Mouse (Mus musculus) testis, adult 2 months (tissue): ENCODE data around the gene Tmem91. TPM values are rescaled to one million over a fixed set of nuclear protein-coding genes. Genes with fewer than 3 reads are reported as not detected.
"Not testable (repeated sequence)": the region's sequence is repeated elsewhere in the genome, so short reads cannot be mapped to it uniquely, and the experiment has no call there.

Experiments
- H3K27ac ChIP-seq: fragments of 200-500 bp; 2 replicates; pipeline ENCODE4 v1.5.1; 2012; ENCODE audit warnings: low read depth, low read length; ENCODE audit not compliant: control insufficient read depth, insufficient read depth
- H3K27me3 ChIP-seq: fragments of 200-500 bp; 2 replicates; pipeline ENCODE4 v1.6.1; 2012; ENCODE audit warnings: mild to moderate bottlenecking, low read length, moderate library complexity; ENCODE audit not compliant: control insufficient read depth, insufficient read depth
- H3K36me3 ChIP-seq: fragments of 200-500 bp; 2 replicates; pipeline ENCODE4 v1.6.1; 2012; ENCODE audit warnings: mild to moderate bottlenecking, low read length; ENCODE audit not compliant: control insufficient read depth, insufficient read depth
- H3K4me1 ChIP-seq: fragments of 200-500 bp; 2 replicates; pipeline ENCODE4 v1.6.1; 2012; ENCODE audit warnings: low read length; ENCODE audit not compliant: control insufficient read depth, insufficient read depth
- H3K4me3 ChIP-seq: fragments of 200-500 bp; 2 replicates; pipeline ENCODE4 v1.5.1; 2012; ENCODE audit warnings: low read depth, mild to moderate bottlenecking, low read length, moderate library complexity, mixed read lengths; ENCODE audit not compliant: control insufficient read depth
- CTCF ChIP-seq: fragments of 200-500 bp; IDR thresholded peaks from 2 replicates; pipeline ENCODE4 v1.5.1; 2012; ENCODE audit warnings: low read depth, mild to moderate bottlenecking, inconsistent platforms, low read length, moderate library complexity; ENCODE audit not compliant: control insufficient read depth, insufficient read depth, insufficient replicate concordance
- POLR2A ChIP-seq: fragments of 200-500 bp; IDR thresholded peaks from 2 replicates; pipeline ENCODE4 v1.6.1; 2012; ENCODE audit warnings: low read depth, mild to moderate bottlenecking, inconsistent platforms, low read length, moderate library complexity; ENCODE audit not compliant: control insufficient read depth
- polyA plus RNA-seq: library from polyadenylated mRNA; depleted of rRNA; stranded (reverse); fragments of >200 nt; gene quantifications from 2 replicates; pipeline ENCODE4 v1.2.3, GENCODE M21; 2012; rRNA removed

Tmem91 gene
- 17.4 and 19.0 TPM in 2 replicates for polyA plus RNA-seq

DNA sequence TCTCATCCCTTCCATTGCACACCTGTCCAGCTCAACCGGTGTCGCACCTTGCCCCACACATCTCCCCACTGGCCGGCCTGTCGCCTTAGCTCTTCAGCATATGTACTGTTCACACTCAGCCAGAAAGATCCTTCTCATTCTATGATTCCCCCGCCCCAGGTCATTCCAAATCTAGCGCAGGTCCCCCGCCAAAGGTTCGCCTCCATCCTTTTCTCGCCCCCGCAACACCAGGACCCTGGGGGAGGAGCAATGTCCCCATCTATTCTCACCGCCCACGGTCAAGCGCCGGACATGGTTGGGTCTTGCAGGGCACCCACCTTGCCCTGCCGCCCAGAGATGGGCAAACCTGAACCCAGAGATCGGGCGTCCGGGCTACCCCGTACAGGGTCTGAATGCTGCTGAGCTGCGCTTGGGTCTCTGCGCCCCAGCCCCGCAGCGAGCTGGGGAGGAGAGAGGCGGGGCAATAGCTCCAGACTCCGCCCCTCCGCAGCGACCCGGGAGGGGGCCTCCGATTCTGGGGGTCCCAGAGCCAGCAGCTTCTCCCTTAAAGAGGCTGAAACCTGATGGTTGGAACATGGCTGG, at the start of gene Tmem91:
TSS of gene Tmem91 (minus strand) at position 448 of the 582 bp plus-strand sequence.
- Histone ChIP-seq H3K27me3 (no peaks in the 10 kb centered on the region), H3K36me3 (no peaks in the 10 kb centered on the region), H3K4me1 (peaks cover 17% of the 10 kb centered on the region), H3K4me3 (peak within 1 kb of the TSS; percentile 27), H3K27ac (no peak within 1 kb of the TSS)
- TF ChIP-seq CTCF: 0 out of 2 replicates have a peak, but pooled peaks have one; percentile 7
- TF ChIP-seq POLR2A: no peak

DNA sequence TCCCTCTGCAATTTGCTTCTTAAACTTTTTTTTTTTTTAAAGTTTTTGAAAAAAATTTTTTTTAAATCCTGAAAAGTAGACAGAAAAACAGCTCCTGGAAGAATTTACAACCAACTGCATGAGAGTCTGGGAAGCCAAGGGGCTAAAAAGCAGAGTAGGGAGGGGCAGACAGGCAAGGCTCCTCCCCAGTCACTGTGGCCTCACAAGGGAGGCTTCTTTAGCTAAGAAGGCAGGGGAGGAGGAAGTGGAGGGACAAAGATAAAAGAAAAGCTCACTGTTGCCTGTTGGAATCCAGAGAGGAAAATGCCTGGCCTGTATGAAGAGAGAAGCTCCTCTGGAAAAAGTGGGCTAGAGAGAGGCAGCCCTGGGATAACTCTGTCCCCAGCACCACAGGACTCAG, 46.8 kb upstream of the Tmem91 start:
- H3K27me3 ChIP-seq, H3K4me1 ChIP-seq, H3K27ac ChIP-seq, H3K4me3 ChIP-seq, H3K36me3 ChIP-seq: not testable (repeated sequence)

DNA sequence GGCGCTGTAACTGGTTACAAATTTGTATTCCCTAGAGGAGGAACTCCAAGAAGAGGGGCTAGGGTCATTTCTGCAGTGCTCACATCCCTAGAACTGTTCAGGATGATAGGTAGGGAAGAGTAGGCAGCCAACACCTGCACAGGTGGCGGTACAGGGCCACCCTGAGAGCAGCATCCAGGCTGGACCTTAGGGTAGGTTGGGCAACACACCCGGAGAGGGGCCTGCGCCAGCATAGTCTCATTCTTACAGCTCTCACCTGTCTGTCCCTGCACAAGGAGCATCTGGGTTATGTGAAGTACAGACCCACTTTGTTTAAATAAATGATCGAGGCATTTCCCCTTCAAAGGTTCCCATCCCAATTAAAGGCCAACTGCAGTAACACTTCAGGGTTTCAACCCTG, 45.8 kb upstream of the Tmem91 start:
- Histone ChIP-seq H3K4me1 (peaks cover 5% of the 10 kb centered on the region), H3K4me3 (no peak overlapping the region), H3K27me3 (no peaks in the 10 kb centered on the region), H3K36me3 (peaks cover 2% of the 10 kb centered on the region; the same call in 1 of the 2 replicates), H3K27ac (no peak overlapping the region)
- TF ChIP-seq POLR2A (no peak), CTCF (no peak)

DNA sequence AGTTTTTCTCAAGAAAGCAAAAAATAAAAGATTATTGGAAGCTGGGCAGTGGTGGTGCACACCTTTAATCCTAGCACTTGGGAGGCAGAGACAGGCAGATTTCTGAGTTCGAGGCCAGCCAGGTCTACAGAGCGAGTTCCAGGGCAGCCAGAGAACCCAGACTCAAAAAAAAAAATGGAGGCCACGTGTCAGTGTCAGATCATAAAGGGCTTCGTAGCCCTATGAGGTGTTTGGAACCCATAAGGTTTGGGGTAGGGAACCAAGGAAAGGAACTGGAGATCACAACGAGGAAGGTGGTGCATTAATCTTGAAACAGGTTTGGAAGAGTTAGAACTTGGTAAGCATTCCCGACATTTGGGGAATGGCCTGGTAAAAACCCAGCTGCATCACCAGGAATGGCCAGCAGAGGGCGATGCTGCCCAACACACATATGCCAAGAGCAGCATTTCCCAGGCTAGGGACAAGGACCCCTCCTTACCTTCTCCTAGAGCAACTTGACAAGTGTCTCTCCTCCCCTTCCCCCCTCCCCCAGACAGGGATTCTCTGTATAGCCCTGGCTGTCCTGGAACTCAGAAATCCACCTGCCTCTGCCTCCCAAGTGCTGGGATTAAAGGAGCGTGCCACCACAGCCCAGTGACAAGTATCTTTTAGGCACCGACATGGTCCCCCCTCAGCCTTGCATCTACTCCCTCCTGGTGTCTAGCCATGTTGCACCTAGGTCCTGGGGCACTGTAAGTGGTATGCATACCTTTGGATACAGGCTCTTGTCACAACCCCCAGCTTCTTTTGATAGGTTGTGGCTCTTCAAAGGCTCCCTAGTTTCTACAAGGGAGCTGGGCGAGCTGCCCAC, 45.0 kb upstream of the Tmem91 start:
- Histone ChIP-seq H3K4me1 (peaks cover 5% of the 10 kb centered on the region), H3K36me3 (peaks cover 6% of the 10 kb centered on the region), H3K27ac (no peak overlapping the region), H3K27me3 (no peaks in the 10 kb centered on the region), H3K4me3 (no peak overlapping the region)
- no peak for TF ChIP-seq POLR2A
- peak; percentile 90 for TF ChIP-seq CTCF

DNA sequence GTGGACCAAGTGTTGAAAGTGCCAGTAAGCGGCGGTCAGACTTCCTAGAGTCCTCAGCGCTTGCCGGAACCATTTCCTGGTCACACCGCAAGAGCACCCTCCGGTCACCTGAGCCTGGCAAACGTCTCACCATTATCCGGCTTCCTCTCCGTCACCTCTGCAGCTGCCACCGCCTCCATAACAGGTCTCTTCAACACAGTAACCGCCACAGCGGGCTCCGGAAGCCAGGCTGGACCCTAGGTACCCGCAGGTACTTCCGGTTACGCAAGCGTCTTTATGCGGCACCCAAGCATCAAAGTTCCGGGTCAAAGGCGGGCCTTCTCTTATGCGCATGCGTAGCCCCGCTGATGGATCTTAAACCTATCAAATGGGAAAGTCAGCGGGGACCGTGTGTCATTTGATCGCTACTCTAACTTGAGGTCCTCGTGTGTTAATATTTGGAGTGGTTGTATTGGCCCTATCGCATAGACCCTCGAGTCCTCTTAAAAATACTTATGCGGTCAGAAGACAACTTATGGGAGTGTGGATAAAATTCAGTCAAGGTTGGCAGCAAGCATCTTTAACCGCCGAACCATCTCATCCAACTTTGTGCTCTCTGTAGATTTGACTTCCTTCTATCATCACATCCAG, 43.9 kb upstream of the Tmem91 start, which contains the start of gene Ccdc97:
TSS of gene Ccdc97 (minus strand) at position 301 of the 630 bp plus-strand sequence.
- Histone ChIP-seq H3K4me1 (peaks cover 5% of the 10 kb centered on the region), H3K27me3 (no peaks in the 10 kb centered on the region), H3K27ac (peak within 1 kb of the TSS; percentile 98), H3K36me3 (peaks cover 7% of the 10 kb centered on the region), H3K4me3 (peak within 1 kb of the TSS; percentile 97)
- TF ChIP-seq POLR2A (peak; percentile 85), CTCF (no peak)

DNA sequence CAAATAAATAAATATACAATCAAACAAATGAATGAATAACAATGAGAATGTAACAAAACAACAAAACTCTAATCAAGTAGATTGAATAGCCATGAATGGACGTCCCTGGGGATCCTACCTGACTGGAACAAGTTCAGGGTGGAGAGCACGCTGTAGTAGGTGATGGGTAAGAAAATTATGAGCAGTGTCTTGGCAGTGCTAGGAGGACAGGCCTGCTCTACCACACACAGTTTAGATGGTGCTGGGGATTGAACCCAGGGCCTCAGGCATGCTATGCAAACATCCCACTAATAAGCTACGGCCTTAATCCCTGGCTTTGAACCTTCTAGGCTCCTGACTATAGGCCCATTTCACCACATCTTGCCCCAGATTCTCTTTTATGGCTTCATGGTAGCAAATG, 42.5 kb upstream of the Tmem91 start:
- Histone ChIP-seq H3K4me3 (no peak overlapping the region), H3K27ac (no peak overlapping the region), H3K4me1 (peaks cover 5% of the 10 kb centered on the region), H3K27me3 (no peaks in the 10 kb centered on the region), H3K36me3 (peaks cover 7% of the 10 kb centered on the region)
- TF ChIP-seq CTCF (no peak), POLR2A (no peak)

DNA sequence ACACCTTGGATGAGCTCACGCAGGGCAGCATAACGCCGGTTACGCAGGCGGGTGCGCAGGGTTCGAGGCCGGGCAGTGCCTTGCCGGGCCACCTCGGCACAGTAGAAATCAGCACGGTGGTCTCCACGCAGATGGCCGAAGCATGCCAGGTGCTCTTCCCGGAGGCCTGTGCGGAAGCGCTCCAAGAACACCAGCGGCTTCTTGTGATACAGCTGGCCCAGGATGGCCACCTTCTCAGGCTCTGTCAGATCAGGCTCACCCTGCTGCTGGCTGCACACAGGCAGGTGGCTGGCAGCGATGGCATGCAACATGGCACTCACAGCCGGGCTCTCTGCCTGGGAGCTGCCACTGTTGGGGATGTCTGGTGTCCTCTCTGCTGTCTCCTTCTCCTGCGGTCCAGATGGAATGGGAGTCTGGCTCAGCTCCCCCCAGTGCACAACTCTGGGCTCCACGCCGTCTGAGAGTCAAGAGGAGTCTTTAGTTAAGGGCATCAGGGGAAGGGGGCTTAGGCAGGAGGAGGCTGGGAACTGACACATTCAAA, 40.8 kb upstream of the Tmem91 start:
- Histone ChIP-seq H3K4me3 (no peak overlapping the region), H3K36me3 (peaks cover 7% of the 10 kb centered on the region)
- TF ChIP-seq CTCF (no peak), POLR2A (no peak)

More for the DNA sequence above, 40.8 kb upstream of the Tmem91 start:
- Histone ChIP-seq H3K27me3 (no peaks in the 10 kb centered on the region), H3K4me1 (peaks cover 5% of the 10 kb centered on the region), H3K27ac (no peak overlapping the region)
